Mouse (Mus musculus): Measurements from ENCODE around the gene Cyb5r3.

Gene Cyb5r3

DNA sequence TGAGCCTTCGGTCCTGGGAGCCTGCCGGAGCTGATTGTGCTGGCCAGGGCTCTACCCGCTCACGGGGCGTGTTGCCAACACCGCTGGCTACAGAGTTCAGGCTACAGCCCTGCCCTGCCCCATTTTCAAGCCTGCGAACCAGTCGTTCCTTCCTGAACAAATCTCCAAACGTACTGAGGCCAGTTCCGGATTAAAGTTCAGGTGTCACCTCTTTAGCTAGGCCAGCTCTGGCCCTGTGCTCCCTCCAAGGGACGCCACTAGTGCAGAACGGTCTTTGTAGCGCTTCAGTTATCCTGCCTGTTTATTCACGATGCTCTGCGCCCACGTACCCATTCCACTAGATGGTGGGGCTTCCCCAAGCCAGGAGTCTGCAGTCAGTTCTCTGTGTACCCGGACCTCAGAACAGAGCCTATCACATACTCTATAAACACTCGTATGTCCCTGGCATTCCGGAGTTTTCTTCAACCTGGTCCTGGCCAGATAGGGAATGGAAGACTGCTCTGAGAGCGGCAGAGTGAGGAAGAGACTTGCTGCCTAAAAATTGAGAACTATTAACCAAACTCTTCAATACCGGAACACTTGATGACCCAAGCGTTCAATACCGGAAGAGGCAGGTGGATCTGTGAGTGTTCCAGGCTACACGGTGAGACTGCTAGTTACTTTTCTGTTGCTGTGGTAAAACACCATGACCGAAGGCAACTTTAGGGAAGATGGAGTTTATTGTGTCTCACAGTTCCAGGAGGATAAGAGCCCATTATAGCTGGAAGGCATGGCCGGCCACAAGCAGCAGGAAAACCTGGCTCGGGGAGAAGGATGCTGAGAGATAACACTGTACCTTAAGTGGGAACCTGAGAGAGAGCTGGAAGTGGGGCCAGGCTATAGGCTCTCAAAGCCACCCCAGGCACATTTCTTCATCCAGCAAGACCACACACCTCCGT, at the start of gene Cyb5r3:
TSS of gene Cyb5r3 (minus strand) at position 101 of the 938 bp plus-strand sequence.
- no peak for DNase-seq

- no peak for DNase-seq
These were observed 49.3 kb upstream of the Cyb5r3 start for GRCm38 (mm10) chr15:83221721-83222120.

DNA sequence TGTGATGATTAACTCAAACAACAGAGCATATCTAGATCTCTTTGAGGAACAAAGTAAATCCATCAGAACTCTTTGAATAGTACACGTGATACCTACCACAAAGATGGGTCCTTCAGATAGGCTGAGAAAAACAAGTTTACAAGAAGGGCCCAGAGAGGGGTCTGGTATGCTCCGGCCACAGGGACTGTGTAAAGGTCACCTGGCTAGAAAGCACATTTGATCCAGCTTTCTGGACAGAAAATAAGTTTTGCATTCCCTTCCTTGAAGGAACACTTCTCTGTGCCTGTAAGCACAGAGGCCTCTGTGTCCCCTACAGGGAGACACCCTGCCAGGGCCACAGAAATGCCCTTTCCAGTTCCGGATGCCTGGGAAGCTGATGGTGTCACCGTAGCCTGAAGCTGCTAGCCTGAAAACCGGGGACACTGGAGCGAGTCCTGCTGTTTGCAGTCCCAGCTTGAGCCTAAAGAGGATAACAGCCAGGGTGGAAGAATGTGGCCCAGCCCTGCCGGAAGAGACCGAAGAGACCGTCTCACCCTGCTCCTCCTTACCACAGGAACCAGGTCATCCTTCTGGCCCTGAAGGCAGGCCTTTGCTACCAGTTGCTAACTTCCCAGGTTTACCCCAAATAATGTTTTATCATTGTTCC, 48.1 kb upstream of the Cyb5r3 start:
- DNase-seq = no peak

GRCm38 (mm10) chr15:83215322-83216216, 43.2 kb upstream of the Cyb5r3 start:
- no peak for DNase-seq

- DNase-seq = peak; percentile 27
These were observed 37.8 kb upstream of the Cyb5r3 start for GRCm38 (mm10) chr15:83210229-83210628.

GRCm38 (mm10) chr15:83209719-83210118, 37.3 kb upstream of the Cyb5r3 start:
- no peak for DNase-seq

- no peak for DNase-seq
These were observed 36.8 kb upstream of the Cyb5r3 start for GRCm38 (mm10) chr15:83209092-83209695.

DNA sequence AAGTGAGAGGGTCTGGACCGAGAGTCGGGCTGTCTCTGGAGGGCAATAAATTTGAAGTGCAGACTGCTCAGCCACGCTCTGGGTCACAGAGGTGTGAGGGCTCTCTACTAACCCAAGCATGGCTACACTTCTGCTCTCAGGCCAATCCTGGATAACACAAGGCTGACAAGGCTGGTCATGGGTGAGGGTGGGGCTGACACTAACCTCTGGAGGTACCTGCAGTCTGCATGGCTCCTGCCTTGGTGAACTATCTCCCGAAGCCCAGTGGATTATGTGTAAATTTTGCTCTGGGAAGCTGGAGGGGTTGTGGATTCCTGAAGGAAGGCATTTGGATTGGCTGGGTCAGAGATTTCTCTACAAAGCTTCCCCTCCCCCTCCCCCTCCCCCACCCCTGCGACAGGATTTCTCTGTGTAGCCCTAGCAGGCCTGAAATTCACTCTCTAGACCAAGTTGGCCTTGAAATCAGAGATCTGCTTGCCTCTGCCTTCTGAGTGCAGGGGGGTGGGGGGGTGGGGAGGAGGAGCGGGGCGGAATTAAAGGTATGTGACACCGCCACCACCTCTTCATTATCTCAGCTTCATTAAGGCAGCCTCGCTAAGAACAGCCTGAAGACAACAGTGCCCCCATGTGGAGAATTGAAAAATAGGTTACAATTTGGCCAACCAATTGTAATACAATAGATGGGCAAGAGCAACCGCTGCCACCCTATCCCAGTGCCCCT, 32.5 kb upstream of the Cyb5r3 start:
- peak; percentile 56 for DNase-seq

DNA sequence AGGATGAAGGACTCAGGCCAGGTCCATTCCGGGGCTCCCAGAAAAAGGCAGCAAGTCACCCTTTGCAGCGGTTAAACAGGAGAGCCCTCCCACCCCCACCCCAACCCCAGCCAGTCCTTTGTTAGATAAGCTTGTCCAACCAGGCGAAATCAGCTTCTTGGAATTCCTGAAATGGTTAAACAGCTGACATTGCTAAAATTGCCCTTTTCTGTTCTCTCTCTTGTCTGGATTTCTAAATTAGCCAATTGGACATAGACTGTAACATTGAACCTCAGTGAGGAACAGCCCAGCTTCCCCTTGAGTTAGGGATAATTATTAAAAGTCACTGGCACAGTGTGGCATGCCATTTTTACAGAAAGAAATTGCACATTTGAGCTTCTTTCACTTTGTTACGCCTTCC, 30.0 kb upstream of the Cyb5r3 start:
- DNase-seq = no peak

GRCm38 (mm10) chr15:83193413-83193812, 21.0 kb upstream of the Cyb5r3 start:
- no peak for DNase-seq

- DNase-seq = no peak
These were observed 10.0 kb upstream of the Cyb5r3 start for GRCm38 (mm10) chr15:83182351-83182750.

GRCm38 (mm10) chr15:83181800-83182330, 9.5 kb upstream of the Cyb5r3 start:
- DNase-seq = no peak

- DNase-seq = no peak
These were observed 7.6 kb upstream of the Cyb5r3 start for GRCm38 (mm10) chr15:83180004-83180403.

GRCm38 (mm10) chr15:83176653-83177052, 4.3 kb upstream of the Cyb5r3 start:
- no peak for DNase-seq

GRCm38 (mm10) chr15:83173914-83174884, 1.8 kb upstream of the Cyb5r3 start:
- DNase-seq = no peak

GRCm38 (mm10) chr15:83171712-83172481, 495 bp downstream of the Cyb5r3 start:
- peak; percentile 98 for DNase-seq

DNA sequence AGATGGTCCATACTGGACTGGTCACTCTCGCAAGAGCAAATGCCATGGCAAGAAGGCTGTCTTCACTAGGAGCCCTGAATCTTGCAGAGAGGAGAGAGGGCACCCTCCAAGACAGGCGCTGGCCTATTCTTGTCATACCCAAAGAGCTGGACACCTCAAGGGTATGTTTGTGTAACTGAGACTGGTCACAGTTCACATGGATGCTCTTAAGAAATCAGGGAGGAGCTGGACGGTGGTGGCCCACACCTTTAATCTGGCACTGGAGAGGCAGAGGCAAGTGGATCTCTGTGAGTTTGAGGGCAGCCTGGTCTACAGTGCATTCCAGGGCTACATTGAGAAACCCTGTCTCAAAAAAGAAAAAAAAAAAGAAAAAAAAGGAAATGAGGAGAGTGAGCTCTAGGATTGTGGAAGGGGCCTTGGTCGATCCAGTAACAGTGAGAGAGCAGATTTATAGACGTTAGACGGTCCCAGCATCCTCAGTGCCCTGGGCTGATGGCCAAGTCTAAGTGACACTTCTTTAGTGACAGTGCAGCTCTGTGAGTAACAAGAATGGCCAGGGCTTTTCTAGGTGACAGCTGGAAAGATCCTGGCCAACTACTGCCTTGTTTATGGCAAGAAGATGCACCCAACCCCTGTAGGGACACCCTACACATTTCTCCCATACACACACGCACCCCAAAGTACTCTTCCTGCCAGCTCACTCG, 1.3 kb downstream of the Cyb5r3 start:
- no peak for DNase-seq

GRCm38 (mm10) chr15:83169772-83170722, 2.3 kb downstream of the Cyb5r3 start:
- DNase-seq = no peak
